Mouse (Mus musculus) embryo, embryonic 9.5 days (tissue): Measurements from ENCODE around the gene Rnf138rt1.

Experiments
- DNase-seq: peaks from one replicate; pipeline ENCODE4 v3.0.0-alpha.2; 2017; ENCODE audit errors: extremely low spot score

Rnf138rt1 gene

DNA sequence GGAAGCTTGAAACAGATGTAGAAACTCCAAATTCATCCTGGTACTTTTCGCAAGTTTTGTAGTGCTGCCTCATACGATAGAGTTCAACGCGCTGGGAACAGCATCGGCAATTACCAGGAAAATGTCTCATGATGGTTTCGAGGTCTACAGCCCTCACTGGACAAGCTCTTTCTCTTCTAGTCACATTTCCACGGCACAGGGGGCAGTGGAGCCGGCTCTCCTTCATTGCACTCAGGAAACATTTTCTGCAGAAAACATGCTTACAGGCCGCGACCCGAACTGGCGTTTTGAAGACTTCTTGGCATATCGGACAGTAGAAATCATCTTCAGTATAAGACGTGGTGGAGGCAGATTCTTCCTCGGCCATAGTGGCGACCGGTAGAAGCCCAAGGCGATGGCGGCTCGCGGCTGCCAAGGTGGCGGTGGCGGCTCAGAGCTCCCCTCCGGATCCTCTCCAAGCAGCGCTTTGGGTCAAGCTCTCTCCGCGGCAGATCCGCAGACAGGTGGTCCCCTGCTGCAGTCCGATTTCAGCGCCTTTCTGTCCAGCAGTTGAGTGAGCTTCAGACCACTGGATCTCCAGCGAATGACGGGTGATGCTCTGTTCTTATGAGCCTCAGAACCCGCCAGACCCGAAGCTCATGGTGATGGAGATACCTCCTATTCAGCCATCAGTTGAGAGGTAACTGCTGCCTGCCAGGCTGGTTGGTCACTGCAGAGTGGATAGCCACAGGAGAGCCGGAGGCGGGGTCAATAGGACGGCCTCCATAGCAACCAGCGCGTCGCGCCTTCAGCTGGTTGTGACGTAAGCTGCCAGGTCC is at the start of gene Rnf138rt1:
TSS of gene Rnf138rt1 (minus strand) at position 713 of the 818 bp plus-strand sequence.
- peak; percentile 46 for DNase-seq

DNA sequence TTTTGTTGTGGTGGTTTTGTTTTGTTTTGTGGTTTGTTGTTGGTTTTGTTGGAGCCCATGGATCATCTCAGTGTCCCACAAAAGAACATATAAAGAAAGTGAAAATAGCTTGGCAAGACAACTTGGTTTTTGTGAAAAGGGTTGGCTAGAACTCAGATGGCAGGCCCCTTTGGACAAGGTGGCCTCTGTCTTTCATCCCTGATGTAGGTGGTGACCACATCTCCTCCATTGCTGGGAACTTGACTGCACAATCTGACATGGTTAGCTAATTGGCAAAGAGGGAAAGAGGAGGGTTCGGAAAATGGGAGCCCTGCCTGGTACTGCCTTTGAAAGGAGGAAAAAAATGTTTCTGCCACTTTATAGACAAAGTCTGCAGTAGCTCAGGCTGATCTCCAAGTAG is 46.1 kb upstream of the Rnf138rt1 start:
- no peak for DNase-seq

DNA sequence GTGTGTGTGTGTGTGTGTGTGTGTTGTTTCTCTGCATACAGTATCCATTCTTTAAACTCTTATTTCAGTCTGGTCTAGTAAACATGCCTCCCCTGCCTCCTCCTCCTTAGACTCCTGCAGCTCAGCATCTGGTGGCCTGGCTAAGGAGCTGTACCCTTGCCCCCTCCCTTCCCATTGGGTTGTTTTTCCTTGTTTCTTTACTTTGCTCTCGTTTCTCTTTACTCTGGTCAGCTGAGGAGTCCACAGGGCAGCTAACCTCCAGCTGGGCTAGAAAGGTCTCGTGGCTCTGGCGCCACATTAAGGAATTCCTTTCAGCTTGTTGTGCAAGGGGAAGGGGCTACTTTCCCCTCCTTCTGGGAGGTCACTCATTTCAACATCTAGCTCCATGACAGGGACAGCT is 5.2 kb upstream of the Rnf138rt1 start:
- peak; percentile 2 for DNase-seq

DNA sequence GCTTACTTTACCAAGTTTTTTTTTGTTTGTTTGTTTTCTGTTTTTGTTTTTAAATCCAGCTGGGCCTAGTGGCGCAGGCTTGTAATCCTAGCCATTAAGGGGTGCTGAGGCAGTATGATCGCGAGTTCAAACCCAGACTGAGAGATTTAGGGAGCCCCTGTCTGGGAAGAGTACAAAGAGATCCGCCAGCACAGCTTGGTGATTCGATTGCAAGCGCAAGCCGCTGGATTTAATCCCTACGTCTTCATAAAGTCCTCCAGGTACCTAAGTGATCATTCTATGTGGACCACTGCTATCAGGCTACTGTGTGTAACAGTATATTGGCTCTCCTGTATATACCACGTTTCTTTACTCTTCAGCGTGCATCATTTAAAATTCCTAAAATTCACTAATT is 303 bp upstream of the Rnf138rt1 start:
- no peak for DNase-seq

DNA sequence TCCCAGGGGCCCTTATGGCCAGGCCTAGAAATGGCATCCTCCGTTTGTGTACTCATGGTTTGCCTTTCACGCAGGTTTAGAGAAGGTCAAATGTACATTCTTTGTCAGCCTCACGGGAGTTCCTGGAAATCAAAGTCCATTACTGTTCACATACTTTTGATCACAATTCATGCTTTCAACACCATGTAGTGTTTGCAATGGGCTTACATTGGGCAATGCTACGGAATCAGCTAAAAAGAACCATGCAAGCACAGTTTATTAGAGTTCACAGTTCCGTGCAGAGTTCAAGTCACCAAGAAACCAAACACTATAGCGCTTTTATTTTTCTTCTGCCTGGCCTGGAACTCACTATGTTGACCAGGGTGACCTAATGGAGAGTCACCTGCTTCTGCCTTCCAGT is 15.1 kb downstream of the Rnf138rt1 start:
- DNase-seq: no peak

DNA sequence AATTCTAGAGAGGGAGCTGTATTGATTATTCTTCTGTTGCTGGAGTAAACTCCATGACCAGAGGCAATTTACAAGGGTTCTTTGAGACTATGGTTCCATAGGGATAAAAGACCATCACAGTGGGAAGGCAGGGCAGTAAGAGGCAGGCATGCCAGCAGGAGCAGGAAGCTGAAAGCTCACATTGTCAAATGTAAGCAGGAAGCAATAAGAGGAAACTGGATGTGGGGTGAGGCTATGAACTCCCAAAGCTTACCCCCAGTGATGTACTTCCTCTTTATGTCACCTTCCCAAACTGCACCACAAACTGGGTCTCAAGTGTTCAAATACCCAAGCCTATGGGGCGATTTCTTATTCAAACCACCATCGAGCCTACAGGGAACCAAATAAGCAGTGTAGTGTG is 17.2 kb downstream of the Rnf138rt1 start:
- DNase-seq: no peak

DNA sequence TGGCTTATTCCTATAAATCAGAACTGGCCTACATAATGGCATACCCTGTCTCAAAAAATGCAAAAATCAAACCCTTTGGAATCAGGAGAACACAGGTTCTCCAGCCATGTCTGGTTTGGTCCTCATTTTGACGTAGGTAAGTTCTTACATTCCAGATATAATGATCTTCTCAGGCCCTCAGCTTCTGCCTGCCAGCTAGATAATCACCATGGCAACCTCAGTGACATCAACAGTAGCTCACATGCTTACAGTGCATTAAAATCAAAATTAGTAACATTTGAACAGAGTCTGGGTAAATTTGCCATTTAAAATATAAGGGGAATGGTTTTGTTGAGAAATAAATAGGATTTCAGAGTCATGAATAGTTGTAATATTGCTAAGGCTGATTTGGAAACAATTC is 22.2 kb downstream of the Rnf138rt1 start:
- DNase-seq: no peak

DNA sequence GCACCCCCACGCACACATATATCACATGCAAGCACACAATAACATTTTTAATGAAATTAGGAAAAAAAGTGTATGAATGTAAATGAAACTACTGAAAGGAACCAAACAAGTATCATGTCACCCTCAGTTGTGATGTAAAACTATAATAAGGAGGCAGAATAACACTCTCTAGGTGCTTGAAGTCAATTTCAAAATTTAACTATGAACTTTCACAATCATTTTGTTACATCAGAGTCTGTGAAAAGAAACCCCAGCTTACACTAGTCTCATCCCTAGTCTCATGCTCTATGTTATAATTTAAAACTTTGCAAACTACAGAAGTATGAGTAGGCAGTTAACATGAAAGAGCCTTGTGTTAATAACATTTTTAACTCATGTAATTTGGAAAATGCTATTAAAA is 27.0 kb downstream of the Rnf138rt1 start:
- no peak for DNase-seq

DNA sequence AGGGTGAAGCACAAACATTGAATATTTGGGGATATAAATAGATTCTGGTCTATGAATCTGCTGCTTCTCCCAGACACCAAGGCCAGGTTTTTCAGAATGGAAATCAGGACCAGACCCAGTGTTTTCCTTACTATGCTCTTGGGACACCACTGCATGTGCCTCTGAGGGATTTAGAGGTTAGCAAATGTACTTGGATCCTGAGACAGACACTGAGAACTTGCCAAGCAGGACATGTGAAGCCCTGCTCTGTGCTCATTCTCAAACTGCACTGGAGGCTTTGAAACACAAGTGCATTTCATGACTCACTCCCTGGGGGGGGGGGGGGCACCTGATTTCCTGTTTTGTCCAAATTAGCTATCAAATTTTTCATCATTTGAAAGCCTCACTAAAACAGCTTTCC is 37.5 kb downstream of the Rnf138rt1 start:
- no peak for DNase-seq

DNA sequence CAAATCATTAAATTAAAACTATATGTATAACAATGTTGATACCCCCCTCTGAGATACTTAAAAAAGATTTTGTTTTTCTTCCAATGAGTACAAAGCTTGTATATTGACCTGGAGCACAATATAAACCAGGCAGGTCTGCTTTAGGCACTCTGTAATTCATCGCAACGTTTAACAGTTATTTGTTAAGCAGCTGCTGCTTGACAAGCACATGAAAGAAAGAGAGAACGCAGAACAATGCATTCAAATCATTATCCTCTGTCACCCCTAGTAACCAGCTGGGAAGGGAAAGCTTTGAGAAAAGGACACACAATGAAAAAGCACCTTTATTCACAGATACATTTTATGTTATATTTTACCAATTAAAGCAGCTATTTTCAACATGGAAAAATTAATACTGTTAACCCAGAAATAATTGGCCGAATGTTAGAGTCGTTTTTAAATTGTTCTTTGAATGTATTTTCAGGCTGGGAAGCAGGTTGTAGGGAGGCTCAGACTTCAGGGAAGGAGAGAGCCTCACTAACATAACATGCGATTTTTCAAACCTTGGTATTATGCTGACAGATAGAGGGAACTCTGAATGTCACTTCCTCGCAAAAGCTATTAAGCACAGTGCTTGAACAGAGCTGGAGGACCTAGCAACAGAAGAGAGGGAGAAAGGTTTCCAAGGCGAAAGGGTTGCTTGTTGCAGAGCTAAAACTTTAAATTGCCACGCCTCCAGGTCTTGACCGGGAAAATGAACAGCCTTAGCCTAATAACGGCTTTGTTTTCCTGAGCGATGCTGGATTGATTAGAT is 38.1 kb downstream of the Rnf138rt1 start:
- DNase-seq: peak; percentile 1

DNA sequence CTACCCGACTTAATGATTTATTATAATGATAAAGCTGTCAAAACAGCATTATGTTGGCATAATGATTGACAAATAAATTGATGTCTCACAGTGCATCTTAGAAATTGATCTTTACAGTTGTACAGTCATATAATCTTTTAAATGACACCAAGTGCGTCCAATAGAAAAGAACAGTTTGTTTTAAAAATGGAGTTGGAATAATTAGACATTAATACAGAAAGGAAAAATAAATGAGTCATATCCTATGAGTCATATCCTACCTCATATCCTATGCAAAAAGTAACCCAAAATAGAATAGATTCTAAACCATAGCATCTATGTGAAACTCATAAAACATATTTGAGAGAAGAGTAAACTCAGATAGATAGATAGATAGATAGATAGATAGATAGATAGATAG is 40.5 kb downstream of the Rnf138rt1 start:
- DNase-seq: no peak
